Mouse (Mus musculus) left cerebral cortex, adult 8-10 months (tissue): ENCODE results near the gene Mrgpra9. TPM values are rescaled to one million over a fixed set of nuclear protein-coding genes. Genes with fewer than 3 reads are reported as not detected.
"Not testable (repeated sequence)": the region's sequence is repeated elsewhere in the genome, so short reads cannot be mapped to it uniquely, and the experiment has no call there.

Experiments
- DNase-seq, 2 experiments: peaks; one replicate each; pipeline ENCODE4 v3.0.0; 2022; ENCODE audit warnings: low spot score in 2 of 2
- total RNA-seq, 4 experiments: library from RNA; stranded (reverse); gene quantifications; 2 replicates each; pipeline ENCODE4 v1.2.4; 2022

Gene Mrgpra9
- total RNA-seq: not detected

GRCm38 (mm10) chr7:47252770-47253169 is at the start of gene Mrgpra9:
TSS of gene Mrgpra9 (minus strand) at chr7:47252848.
- DNase-seq: no peak

- not testable (repeated sequence) for DNase-seq
These were observed 47.0 kb upstream of the Mrgpra9 start for GRCm38 (mm10) chr7:47299612-47300011.

GRCm38 (mm10) chr7:47271547-47271946 is 18.9 kb upstream of the Mrgpra9 start:
- DNase-seq: not testable (repeated sequence)

DNA sequence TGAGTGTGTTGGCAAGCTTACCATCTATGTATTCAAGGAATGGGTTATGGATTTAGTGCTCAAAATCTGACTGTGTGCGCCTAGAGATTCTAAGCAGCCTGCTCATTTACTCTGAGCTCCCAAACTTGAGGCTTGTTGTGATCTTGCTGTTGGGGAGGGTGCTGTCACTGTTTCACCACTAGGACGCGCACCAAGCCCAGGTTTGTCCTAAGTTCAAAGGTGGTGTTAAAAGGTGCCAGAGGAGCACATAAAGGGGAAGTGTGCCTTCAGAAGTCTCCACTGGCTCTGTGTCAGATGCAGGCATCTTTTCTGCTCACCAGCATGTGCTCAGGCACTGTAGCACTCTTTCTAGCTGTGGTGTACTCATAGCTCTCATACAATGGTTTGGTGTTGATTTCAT is 8.0 kb downstream of the Mrgpra9 start:
- no peak for DNase-seq

DNA sequence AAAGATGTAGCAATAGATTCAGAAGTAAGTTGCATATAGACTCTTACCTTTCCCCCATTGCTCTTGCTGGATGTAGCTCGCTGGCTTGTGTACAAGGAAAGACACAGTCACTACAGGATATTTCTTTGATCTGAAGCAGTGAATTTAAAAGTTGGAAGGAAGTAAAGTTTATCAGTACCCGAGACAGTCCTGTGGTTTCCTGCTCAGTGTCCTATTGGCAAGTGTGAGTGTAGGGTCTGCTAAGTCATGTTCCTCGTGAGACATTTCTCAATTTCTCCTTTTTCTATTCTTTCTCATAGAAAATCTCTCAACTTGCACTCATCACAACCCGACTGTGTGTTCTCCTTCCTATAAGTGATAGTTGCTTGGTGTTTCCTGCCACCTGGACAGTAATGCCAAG is 47.8 kb downstream of the Mrgpra9 start, which contains the start of gene Mrgpra6:
TSS of gene Mrgpra6 (minus strand) at position 91 of the 400 bp plus-strand sequence.
- no peak for DNase-seq

GRCm38 (mm10) chr7:47195271-47195670 is 57.4 kb downstream of the Mrgpra9 start:
- no peak for DNase-seq

Other genes with a start within 250 kb of the Mrgpra9 start
- 10 to 100 TPM; 14.0 to 16.1 (median 15.1) TPM for gene Spty2d1, start 244.4 kb downstream of the Mrgpra9 start, total RNA-seq
- 10 to 100 TPM; 18.5 to 19.6 (median 19.0) TPM for gene Tmem86a, start 202.2 kb downstream of the Mrgpra9 start, total RNA-seq
- 100 to 1,000 TPM; 190 to 224 (median 202) TPM for gene Ptpn5, start 119.2 kb downstream of the Mrgpra9 start, total RNA-seq
- not detected for gene Mrgpra6, start 47.9 kb downstream of the Mrgpra9 start, total RNA-seq
- gene Mrgpra1, start 101.4 kb upstream of the Mrgpra9 start, total RNA-seq: not detected
- not detected for gene Mrgpra2a, start 199.3 kb upstream of the Mrgpra9 start, total RNA-seq